Mouse (Mus musculus) stomach, postnatal 0 days (tissue): ENCODE measurements around the gene Fads2. TPM values are rescaled to one million over a fixed set of nuclear protein-coding genes. Genes with fewer than 3 reads are reported as not detected.
"Not testable (repeated sequence)": the region's sequence is repeated elsewhere in the genome, so short reads cannot be mapped to it uniquely, and the experiment has no call there.

Source experiments
- ATAC-seq: fragments of 200-750 bp; cut with Nextera tagmentation; 2 replicates; pipeline ENCODE4 v1.8.0; 2017; ENCODE audit not compliant: low FRiP score, low TSS enrichment
- DNase-seq: peaks from one replicate; pipeline ENCODE4 v3.0.0-alpha.2; 2016; ENCODE audit warnings: low spot score
- H3K27ac ChIP-seq: fragments of 300-500 bp; sonication (generic); replicated peaks from 2 replicates; pipeline ENCODE4 v1.5.1; 2014; ENCODE audit warnings: mild to moderate bottlenecking, control low read depth
- H3K27me3 ChIP-seq: fragments of 300-500 bp; sonication (generic); 2 replicates; pipeline ENCODE4 v1.6.1; 2014; ENCODE audit warnings: low read length; ENCODE audit not compliant: control insufficient read depth, insufficient read depth
- H3K36me3 ChIP-seq: fragments of 300-500 bp; sonication (generic); 2 replicates; pipeline ENCODE4 v1.6.1; 2014; ENCODE audit warnings: low read length, mixed read lengths; ENCODE audit not compliant: control insufficient read depth, insufficient read depth
- H3K4me1 ChIP-seq: fragments of 300-500 bp; sonication (generic); replicated peaks from 2 replicates; pipeline ENCODE4 v1.6.1; 2014; ENCODE audit warnings: antibody characterized with exemption; ENCODE audit not compliant: control insufficient read depth, insufficient read depth
- H3K4me2 ChIP-seq: fragments of 300-500 bp; sonication (generic); replicated peaks from 2 replicates; pipeline ENCODE4 v1.6.1; 2014; ENCODE audit warnings: low read depth, mild to moderate bottlenecking, control low read depth, moderate library complexity
- H3K4me3 ChIP-seq: fragments of 300-500 bp; sonication (generic); 2 replicates; pipeline ENCODE4 v1.5.1; 2014; ENCODE audit warnings: low read depth, low read length, control low read depth
- H3K9ac ChIP-seq: fragments of 300-500 bp; sonication (generic); 2 replicates; pipeline ENCODE4 v1.6.1; 2014; ENCODE audit warnings: mild to moderate bottlenecking, low read length, control low read depth, mixed read lengths
- H3K9me3 ChIP-seq: fragments of 300-500 bp; sonication (generic); 2 replicates; pipeline ENCODE4 v1.6.1; 2016; ENCODE audit warnings: low read length; ENCODE audit not compliant: control insufficient read depth
- CTCF ChIP-seq: IDR thresholded peaks from 2 replicates; pipeline ENCODE4 v1.5.1; 2016; ENCODE audit warnings: antibody characterized with exemption, low read depth, mild to moderate bottlenecking, moderate library complexity
- EP300 ChIP-seq: optimal IDR thresholded peaks from 2 replicates; pipeline ENCODE3; 2016; ENCODE audit warnings: antibody characterized with exemption
- WGBS: fragments of 180-500 bp; shearing (Covaris S2); extraction: QIAGEN DNeasy Blood & Tissue Kit; methylation state at CpG from one replicate; pipeline ENCODE4 v1.1.7; 2014; 5-methylcytosine and 5-hydroxymethylcytosine counted together
- polyA plus RNA-seq: library from polyadenylated mRNA; unstranded; fragments of >200 nt; fragmentation: Nextera tagmentation; extraction: Ambion mirVana; gene quantifications from 2 replicates; pipeline ENCODE4 v1.2.1, GENCODE M21; 2015

Gene Fads2
- polyA plus RNA-seq, 1 experiment from 2014 or later, result 34.6 TPM

DNA sequence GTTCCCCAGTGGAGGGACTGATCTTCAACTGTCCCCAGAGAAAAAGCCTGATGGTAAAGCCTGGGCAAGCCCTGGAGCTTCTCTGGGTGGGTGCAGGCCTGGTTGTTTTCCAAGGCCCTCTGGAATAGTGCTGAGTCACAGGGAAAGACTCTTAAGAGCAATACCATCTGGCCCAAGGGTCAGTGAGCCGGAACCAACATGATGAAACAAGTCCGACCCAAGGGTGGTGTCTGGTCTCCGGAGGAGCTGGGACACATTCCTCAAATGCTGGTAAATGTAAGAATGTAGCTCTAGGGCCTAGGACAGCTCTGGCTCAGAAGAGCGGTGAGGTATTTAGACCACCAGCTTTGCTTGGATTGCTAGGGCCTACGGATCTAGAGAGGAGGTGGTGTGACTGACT is 35.9 kb upstream of the Fads2 start:
- H3K27me3 ChIP-seq, result no peaks in the 10 kb centered on the region
- no peak overlapping the region for H3K27ac ChIP-seq
- TF ChIP-seq CTCF (no peak), EP300 (no peak)
- DNase-seq (no peak), ATAC-seq (no peak)
- H3K9me3 ChIP-seq, result no peaks in the 10 kb centered on the region
- H3K4me2 ChIP-seq, result no peak overlapping the region
- no peaks in the 10 kb centered on the region for H3K36me3 ChIP-seq
- no peak overlapping the region for H3K9ac ChIP-seq
- no peak overlapping the region for H3K4me3 ChIP-seq
- WGBS, result 58% methylated on average over 5 of the region's 5 CpGs
- 0 out of 2 replicates have a peak, but pooled peaks cover 3% of the 10 kb centered on the region for H3K4me1 ChIP-seq

DNA sequence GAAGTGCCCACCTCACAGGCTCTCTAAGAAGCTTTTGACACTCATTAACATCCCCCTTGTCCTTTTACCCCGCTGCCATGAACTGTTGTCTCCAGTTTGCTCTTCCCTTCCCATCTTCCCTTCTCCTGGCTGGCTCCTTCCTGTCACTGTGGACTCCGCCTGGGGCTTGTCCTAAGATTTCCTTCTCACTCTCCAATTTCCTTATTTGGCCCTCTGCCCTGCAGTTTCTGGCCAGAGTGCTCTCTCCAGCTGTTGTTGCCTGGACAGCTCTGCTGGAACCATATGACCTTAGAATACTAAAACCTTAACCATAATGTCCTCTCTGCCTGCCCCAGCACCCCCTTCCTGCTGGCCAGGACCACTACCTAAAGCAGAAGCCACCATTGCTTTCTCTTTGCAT is 33.1 kb upstream of the Fads2 start:
- Histone ChIP-seq H3K4me2 (no peak overlapping the region), H3K27me3 (no peaks in the 10 kb centered on the region), H3K9ac (no peak overlapping the region), H3K27ac (peak overlapping the region; percentile 53), H3K36me3 (no peaks in the 10 kb centered on the region), H3K4me1 (0 out of 2 replicates have a peak, but pooled peaks cover 3% of the 10 kb centered on the region), H3K9me3 (no peaks in the 10 kb centered on the region), H3K4me3 (no peak overlapping the region)
- DNase-seq, result no peak
- peak; percentile 38; the same call in 1 of the 2 replicates for ATAC-seq
- WGBS, result 17% methylated on average over 2 of the region's 2 CpGs
- TF ChIP-seq CTCF (no peak), EP300 (no peak)

DNA sequence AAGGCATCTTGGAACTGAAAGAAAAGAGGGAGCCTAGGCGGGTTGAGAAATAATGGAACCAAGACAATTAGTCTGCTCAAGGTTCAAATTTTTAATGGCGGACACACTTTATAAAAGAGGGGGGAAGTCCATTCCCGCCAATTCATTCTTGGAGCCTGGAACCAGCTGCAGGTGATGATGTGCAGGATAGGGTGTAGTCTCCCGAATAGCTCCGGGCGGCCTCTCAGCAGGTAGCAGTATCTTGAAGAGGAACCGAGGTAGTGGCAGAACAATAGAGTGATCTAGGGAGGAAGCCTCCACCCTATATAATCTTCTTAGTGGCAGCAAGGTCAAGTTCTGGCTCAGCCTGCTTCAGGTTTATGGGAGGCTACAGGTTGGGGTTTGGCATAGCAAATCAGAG is 28.0 kb upstream of the Fads2 start:
- not testable (repeated sequence) for DNase-seq
- 88% methylated on average over 7 of the region's 7 CpGs for WGBS

DNA sequence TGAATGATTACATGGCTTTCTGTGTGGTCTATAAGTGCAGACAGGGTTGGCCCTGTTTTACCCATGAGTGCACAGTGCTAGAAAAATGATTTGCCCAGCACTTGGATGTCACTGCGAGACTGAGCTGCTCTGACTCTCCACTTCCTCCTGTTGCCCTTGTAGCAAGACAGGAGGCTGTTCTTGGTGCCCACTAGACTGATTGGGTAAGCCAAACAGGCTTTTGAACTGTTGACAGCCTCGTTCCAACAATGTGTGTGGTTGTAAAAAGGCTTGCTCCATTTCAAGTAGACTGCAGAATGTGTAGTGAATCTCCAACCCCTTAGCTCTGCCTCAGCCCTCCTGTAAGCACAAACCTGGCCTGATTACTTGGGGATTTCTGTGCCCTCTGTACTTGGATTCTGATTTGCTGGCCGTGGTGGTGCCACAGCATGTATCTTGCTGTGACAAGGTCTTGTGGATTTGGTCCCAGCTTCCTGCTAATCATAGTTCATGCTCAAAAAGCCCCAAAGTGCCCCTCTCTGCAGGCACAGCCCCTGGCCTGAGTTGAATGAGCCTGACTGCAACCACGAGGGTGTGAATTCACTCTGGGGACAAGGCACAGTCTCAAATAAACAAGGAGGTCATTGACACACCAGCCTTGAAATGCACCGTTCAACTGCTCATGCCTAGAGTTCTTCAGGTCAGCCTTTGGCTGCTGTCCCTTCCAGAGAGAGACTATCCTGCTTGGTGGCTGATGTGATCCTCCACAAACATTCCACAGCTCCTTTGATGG is 25.1 kb upstream of the Fads2 start:
- H3K4me2 ChIP-seq, result no peak overlapping the region
- no peak for TF ChIP-seq EP300
- WGBS, result 34% methylated on average over 5 of the region's 5 CpGs
- H3K9me3 ChIP-seq, result no peaks in the 10 kb centered on the region
- H3K36me3 ChIP-seq, result no peaks in the 10 kb centered on the region
- DNase-seq (no peak), ATAC-seq (no peak)
- H3K27me3 ChIP-seq, result no peaks in the 10 kb centered on the region
- no peak overlapping the region for H3K27ac ChIP-seq
- no peaks in the 10 kb centered on the region for H3K4me1 ChIP-seq
- H3K4me3 ChIP-seq, result no peak overlapping the region
- H3K9ac ChIP-seq, result no peak overlapping the region

More for the DNA sequence above, 28.0 kb upstream of the Fads2 start:
- H3K4me2 ChIP-seq, H3K4me3 ChIP-seq, H3K27me3 ChIP-seq, ATAC-seq, H3K9me3 ChIP-seq, H3K36me3 ChIP-seq, H3K27ac ChIP-seq, H3K4me1 ChIP-seq, H3K9ac ChIP-seq: not testable (repeated sequence)

DNA sequence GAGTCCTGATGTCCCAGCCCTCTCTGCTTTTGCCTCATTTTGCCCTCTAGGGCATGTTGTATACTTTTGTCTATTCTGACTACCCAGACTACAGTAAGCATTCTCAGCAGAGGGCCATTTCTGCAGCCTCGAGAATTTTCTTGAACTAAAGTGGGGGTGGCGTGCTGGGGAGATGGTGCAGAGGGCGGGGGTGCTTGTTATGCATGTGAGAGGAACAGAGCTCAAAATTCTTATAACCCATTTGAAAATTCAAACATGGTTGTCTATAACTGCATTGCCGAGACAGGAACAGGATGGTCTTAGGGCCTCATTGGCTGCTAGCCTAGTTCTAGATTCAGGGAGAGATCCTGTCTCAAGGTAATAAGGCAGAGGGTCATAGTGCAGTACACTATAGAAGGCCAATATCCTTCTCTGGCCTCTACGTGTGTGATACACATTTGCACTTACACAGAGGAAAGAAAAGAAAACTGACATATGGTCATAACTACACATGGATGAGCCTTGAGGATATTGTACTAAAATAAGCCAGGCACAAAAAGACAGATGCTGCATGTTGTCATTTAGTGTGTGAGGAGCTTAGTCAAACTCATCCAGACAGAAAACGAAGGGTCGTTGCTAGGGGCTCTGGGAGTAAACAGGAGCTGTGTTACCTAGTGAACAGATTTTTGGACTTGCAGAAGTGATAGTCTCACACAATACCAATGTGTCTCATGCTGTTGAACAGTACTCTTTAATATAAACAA is 22.5 kb upstream of the Fads2 start:
- WGBS, result 76% methylated on average over 7 of the region's 7 CpGs
- no peaks in the 10 kb centered on the region for H3K4me1 ChIP-seq
- no peaks in the 10 kb centered on the region for H3K27me3 ChIP-seq
- TF ChIP-seq CTCF (no peak), EP300 (no peak)
- H3K9ac ChIP-seq, result no peak overlapping the region
- H3K4me3 ChIP-seq, result no peak overlapping the region
- no peak for ATAC-seq
- no peak for DNase-seq
- H3K9me3 ChIP-seq, result no peaks in the 10 kb centered on the region
- H3K4me2 ChIP-seq, result no peak overlapping the region
- H3K27ac ChIP-seq, result no peak overlapping the region
- H3K36me3 ChIP-seq, result no peaks in the 10 kb centered on the region

DNA sequence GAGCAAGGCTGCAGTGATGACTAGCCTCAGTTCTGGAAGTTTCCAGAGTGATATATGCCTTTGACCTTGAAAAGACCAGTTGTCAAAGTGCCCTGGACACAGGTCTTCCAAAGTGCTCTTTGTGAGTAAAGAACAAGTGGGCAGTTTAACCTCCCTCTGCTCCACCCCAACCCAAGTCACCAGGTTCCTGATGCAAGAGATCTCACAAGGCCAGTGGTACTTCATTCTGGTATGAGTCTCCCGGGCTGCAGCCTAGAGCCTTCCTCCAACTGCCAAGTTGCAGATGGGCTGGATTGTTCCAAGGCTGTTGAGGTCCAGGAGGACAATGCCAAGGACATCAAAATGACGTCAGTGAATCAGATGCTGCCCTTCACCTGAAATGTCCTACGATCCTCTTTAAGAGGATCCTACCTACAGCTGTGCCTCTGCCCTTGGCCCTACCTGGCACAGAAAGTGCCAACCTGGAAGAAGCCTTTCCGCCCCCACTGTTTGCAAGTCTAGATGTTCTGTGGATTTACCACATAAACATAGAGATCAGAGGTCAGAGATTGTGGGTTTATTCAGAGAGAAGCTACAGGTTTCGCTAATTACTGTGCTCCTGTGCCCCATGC is 20.6 kb upstream of the Fads2 start:
- Histone ChIP-seq H3K9ac (no peak overlapping the region), H3K27me3 (no peaks in the 10 kb centered on the region), H3K27ac (no peak overlapping the region), H3K9me3 (no peaks in the 10 kb centered on the region), H3K36me3 (no peaks in the 10 kb centered on the region), H3K4me1 (no peaks in the 10 kb centered on the region), H3K4me3 (no peak overlapping the region), H3K4me2 (no peak overlapping the region)
- no peak for DNase-seq
- WGBS, result 80% methylated on average over 5 of the region's 5 CpGs
- TF ChIP-seq CTCF (no peak), EP300 (no peak)
- ATAC-seq, result no peak
